Mouse (Mus musculus): ENCODE measurements around the gene Tnmd. TPM values are rescaled to one million over a fixed set of nuclear protein-coding genes. Genes with fewer than 3 reads are reported as not detected.

The Tnmd gene
- total RNA-seq (2014; fragmentation: Nextera tagmentation) (not detected in 2 replicates), total RNA-seq (2017) (not detected in 2 replicates)

- no peak for ATAC-seq (replicated peaks; ENCODE audit: low FRiP score, low TSS enrichment, poor library complexity, severe bottlenecking)
These were observed at the start of gene Tnmd for GRCm38 (mm10) chrX:133850680-133851079. TSS of gene Tnmd (plus strand) at chrX:133850980.

GRCm38 (mm10) chrX:133853637-133854036, 2.9 kb downstream of the Tnmd start:
- ATAC-seq (replicated peaks; ENCODE audit: low FRiP score, low TSS enrichment, poor library complexity, severe bottlenecking): no peak

GRCm38 (mm10) chrX:133869743-133870142, 19.0 kb downstream of the Tnmd start:
- ATAC-seq (replicated peaks; ENCODE audit: low FRiP score, low TSS enrichment, poor library complexity, severe bottlenecking): no peak

GRCm38 (mm10) chrX:133887308-133887707, 36.5 kb downstream of the Tnmd start:
- no peak for ATAC-seq (replicated peaks; ENCODE audit: low FRiP score, low TSS enrichment, poor library complexity, severe bottlenecking)

GRCm38 (mm10) chrX:133888111-133888510, 37.3 kb downstream of the Tnmd start:
- no peak for ATAC-seq (replicated peaks; ENCODE audit: low FRiP score, low TSS enrichment, poor library complexity, severe bottlenecking)

GRCm38 (mm10) chrX:133898014-133898542, 47.3 kb downstream of the Tnmd start, which contains the start of gene Tspan6:
TSS of gene Tspan6 (minus strand) at chrX:133898429.
- peak; percentile 100 for ATAC-seq (replicated peaks; ENCODE audit: low FRiP score, low TSS enrichment, poor library complexity, severe bottlenecking)

GRCm38 (mm10) chrX:133908261-133908660, 57.5 kb downstream of the Tnmd start, which contains the start of gene Srpx2:
TSS of gene Srpx2 (plus strand) at chrX:133908426.
- no peak for ATAC-seq (replicated peaks; ENCODE audit: low FRiP score, low TSS enrichment, poor library complexity, severe bottlenecking)

GRCm38 (mm10) chrX:133911397-133912103, 60.8 kb downstream of the Tnmd start:
- ATAC-seq (replicated peaks; ENCODE audit: low FRiP score, low TSS enrichment, poor library complexity, severe bottlenecking): no peak

GRCm38 (mm10) chrX:133913006-133913405, 62.2 kb downstream of the Tnmd start:
- no peak for ATAC-seq (replicated peaks; ENCODE audit: low FRiP score, low TSS enrichment, poor library complexity, severe bottlenecking)

GRCm38 (mm10) chrX:133914219-133914618, 63.4 kb downstream of the Tnmd start:
- no peak for ATAC-seq (replicated peaks; ENCODE audit: low FRiP score, low TSS enrichment, poor library complexity, severe bottlenecking)

Other genes starting within 250 kb of the Tnmd start
- gene Pcdh19, start 162.0 kb upstream of the Tnmd start, total RNA-seq (2014; fragmentation: Nextera tagmentation): not detected in 2 replicates
- gene Pcdh19, start 162.0 kb upstream of the Tnmd start, total RNA-seq (2017): not detected in 2 replicates
- 4.0 and 6.1 TPM in 2 replicates for gene Tspan6, start 47.4 kb downstream of the Tnmd start, total RNA-seq (2014; fragmentation: Nextera tagmentation)
- 5.7 and 14.9 TPM in 2 replicates for gene Tspan6, start 47.4 kb downstream of the Tnmd start, total RNA-seq (2017)
- not detected in 2 replicates for gene Srpx2, start 57.4 kb downstream of the Tnmd start, total RNA-seq (2014; fragmentation: Nextera tagmentation)
- gene Srpx2, start 57.4 kb downstream of the Tnmd start, total RNA-seq (2017): not detected in 2 replicates
- 2.2 and 5.2 TPM in 2 replicates for gene Sytl4, start 130.8 kb downstream of the Tnmd start, total RNA-seq (2014; fragmentation: Nextera tagmentation)
- gene Sytl4, start 130.8 kb downstream of the Tnmd start, total RNA-seq (2017): 7.4 and 8.4 TPM in 2 replicates
- gene Cstf2, start 208.2 kb downstream of the Tnmd start, total RNA-seq (2014; fragmentation: Nextera tagmentation): 60.4 and 71.4 TPM in 2 replicates
- gene Cstf2, start 208.2 kb downstream of the Tnmd start, total RNA-seq (2017): 88.3 and 89.1 TPM in 2 replicates

All from megakaryocyte-erythroid progenitor cell, adult 5-6 weeks (primary cell).